Mouse (Mus musculus) ZHBTc4 (cell line): ENCODE results near the gene Krtap24-1.

Experiments used
- DNase-seq: peaks from one replicate; pipeline ENCODE4 v3.0.0-alpha.2; 2011; ENCODE audit warnings: low read depth, low spot score

The Krtap24-1 gene

DNA sequence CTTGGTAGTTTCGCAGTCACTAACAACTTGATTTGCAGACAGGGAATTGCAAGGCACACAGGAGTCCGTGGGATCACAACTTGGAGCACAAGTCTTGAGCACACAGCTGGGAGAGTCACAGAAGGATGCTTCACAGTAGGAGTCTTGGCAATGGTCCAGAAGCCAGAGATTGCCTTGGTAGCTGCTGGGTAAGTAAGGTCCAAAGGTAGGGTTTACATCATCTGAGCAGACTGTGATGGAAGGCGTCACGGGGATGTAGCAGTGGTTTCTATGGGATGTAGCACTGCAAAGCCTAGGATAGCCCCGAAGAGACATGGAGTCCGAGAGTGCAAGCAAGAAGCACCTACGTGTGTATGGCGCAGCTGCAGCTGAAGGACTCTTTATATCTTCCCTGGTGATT lies at the start of gene Krtap24-1:
Gene Krtap24-1 (minus strand): TSS at position 358 of the 400 bp plus-strand sequence.
- DNase-seq = no peak

DNA sequence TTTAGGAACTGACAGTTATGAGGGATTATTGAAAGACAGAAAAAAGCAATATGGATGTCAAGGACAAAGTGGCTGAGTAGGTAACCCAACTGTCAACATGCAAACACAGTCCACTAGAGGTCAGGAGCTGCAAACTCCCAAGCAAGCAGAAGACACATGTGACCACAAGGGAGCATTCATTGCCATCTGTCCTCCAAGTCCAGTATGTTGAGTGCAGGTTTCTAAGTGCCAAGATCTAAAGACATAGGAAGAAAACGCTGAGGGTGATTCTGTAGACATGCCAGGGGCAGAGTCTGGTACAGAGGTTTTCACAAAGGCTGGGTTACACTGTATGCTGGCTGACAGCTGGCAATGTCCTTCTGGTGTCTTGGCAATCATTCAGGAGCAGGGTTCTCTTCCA lies 45.3 kb upstream of the Krtap24-1 start:
- no peak for DNase-seq

DNA sequence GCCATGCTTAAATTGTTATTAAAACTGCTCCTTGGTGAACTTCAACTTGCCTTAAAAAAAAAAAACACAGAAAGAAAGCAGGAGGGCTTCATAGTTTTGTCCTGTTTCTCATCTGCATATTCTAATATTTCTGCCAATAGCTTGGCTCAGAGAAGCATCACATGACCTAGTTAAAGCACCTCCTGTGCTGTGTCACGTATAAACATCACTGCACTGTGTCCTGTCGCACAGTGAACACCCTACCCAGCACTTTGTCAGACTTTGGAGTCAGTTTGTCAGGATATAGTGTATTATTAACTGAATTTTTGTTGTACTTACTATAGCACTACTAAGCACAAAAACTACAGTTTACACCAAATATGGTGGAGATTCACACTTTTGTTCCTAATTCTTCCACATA lies 39.9 kb upstream of the Krtap24-1 start:
- DNase-seq = no peak

- no peak for DNase-seq
Measured at GRCm38 (mm10) chr16:88651082-88651481, 39.0 kb upstream of the Krtap24-1 start.

DNA sequence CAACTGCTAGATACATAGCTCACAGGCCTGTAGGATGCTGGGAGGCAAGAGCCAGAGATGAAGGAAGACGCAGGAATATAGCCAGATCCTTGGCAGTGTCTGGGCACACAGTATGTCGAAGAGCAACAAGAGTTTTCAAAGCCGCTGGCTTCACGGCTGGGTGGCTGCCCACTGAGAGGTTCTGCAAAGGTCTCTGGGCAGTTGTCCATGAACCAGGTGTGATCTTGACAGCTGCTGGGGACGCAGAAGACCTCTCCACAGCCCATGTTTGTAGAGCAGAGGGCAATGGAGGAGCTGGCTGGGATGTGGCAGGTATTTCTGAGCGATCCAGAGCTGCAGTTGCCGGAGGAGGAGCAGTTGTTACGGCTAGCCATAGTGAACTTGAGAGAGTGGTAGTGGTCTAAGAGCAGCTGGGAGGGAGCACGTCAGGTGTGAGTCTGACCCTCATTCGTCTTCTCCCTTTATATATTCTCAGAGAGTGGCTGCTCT lies 35.3 kb upstream of the Krtap24-1 start, which contains the start of gene Krtap26-1:
Gene Krtap26-1 (minus strand): TSS at position 439 of the 489 bp plus-strand sequence.
- no peak for DNase-seq

GRCm38 (mm10) chr16:88646366-88647111 lies 34.5 kb upstream of the Krtap24-1 start:
- no peak for DNase-seq

DNA sequence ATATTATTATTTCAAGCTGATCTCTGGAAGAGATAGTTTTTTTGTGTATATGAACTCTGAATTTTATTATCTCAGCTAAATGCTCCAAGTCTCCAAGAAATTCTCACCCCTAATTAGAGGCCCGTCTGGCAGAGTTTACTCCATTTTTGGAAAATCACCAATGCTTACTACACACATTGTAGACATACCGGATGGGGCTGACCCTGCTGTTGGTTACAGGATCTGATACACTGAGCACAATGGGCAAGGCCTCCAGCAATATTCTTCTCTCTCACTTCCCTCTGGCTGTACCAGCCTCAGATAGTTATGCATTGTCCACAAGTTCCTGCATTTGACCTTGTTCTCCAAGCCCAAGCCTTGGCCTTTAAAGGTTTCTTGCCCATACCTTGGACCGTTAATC lies 28.0 kb upstream of the Krtap24-1 start:
- DNase-seq = no peak

DNA sequence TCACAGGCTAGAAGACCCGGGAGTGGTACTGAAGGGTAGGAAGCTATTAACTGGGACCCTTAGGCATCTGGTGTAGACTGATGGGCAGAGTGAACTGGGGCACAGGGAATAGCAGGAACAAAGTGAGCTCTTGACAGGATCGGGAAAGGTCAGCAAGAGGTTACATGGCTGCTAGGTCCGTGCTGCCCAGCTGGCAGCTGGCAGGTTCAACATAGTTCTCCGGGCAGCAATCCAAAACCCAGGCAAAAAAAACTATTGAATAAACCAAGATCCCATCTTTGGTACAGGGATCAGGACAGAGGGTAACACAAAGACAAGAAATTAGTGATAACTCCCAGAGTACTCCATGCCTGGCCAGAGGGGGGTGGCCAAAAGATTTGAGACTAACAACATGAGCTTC lies 23.1 kb upstream of the Krtap24-1 start:
- no peak for DNase-seq

- DNase-seq = peak; percentile 10
Measured at GRCm38 (mm10) chr16:88631474-88631873, 19.4 kb upstream of the Krtap24-1 start.

GRCm38 (mm10) chr16:88627566-88627965 lies 15.5 kb upstream of the Krtap24-1 start, which contains the start of gene 2310079G19Rik:
Gene 2310079G19Rik, minus strand, starts transcription at chr16:88627666.
- no peak for DNase-seq

- no peak for DNase-seq
Measured at GRCm38 (mm10) chr16:88612712-88613111, 633 bp upstream of the Krtap24-1 start.

DNA sequence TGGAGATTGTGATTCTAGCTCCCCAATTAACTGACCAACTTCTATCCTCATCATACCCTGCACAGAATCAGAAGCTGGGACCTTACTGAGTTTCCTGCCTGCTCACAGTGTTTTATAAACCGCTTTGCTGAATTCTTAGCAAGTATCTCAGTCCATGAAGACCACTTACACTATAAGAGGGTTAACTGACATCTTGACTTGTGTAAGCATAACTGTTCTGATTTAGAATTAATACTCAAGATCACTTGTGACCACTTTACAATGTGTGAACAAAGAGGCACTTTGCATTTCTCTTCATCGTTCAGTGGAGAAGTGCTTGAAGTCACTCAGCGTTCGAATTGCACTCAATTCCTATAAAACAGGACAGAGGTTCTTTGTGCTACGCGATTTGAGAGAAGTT lies 7.5 kb downstream of the Krtap24-1 start:
- no peak for DNase-seq

GRCm38 (mm10) chr16:88602464-88602863 lies 9.6 kb downstream of the Krtap24-1 start:
- no peak for DNase-seq

- DNase-seq = no peak
Measured at GRCm38 (mm10) chr16:88600303-88600702, 11.8 kb downstream of the Krtap24-1 start.

- no peak for DNase-seq
Measured at GRCm38 (mm10) chr16:88599504-88600237, 12.4 kb downstream of the Krtap24-1 start.

DNA sequence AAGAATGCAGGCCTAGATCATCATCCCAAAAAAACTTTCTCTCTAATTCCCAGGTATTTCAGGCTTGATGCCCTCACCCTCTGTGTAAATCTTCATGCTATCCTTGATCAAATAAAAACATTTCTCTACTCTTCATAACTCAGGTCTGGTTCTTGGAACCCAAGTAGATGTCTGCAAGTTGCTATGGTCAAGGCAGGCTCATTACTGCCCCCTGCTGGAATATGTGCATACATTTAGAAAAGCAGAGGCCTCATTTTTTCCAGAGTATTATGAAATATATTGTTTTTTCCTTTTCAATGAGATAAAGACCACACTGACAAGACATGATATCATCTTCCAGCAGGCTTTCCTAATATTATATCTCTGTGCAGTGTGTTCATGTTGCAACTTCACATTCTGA lies 19.3 kb downstream of the Krtap24-1 start:
- DNase-seq = peak; percentile 35

GRCm38 (mm10) chr16:88583338-88583737 lies 28.7 kb downstream of the Krtap24-1 start:
- DNase-seq = no peak

- DNase-seq = no peak
Measured at GRCm38 (mm10) chr16:88575885-88576679, 36.0 kb downstream of the Krtap24-1 start.

DNA sequence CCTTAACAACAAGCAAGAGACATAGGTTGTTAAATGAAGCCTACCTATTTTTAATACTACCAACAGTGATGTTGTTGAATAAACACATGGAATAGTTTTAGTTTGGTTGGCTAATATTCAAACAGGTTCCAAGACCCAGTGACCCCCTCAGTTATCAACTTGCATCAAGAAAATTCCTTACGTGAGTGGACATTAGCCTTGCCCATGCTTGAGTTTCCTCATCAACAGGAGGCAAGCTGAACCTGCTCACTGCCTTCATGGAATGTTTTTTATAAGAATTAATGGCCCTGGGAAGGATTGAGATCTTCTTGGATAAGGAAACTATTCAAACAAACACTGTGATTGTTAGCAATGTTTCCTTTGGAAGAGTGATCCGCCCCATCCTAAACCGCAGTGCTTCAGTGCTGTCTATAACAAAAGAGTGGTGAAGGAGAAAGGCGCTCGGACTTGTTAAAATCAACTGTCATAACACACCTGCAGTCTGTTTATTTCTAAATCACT lies 39.1 kb downstream of the Krtap24-1 start:
- DNase-seq = no peak

- no peak for DNase-seq
Measured at GRCm38 (mm10) chr16:88570136-88570535, 41.9 kb downstream of the Krtap24-1 start.

DNA sequence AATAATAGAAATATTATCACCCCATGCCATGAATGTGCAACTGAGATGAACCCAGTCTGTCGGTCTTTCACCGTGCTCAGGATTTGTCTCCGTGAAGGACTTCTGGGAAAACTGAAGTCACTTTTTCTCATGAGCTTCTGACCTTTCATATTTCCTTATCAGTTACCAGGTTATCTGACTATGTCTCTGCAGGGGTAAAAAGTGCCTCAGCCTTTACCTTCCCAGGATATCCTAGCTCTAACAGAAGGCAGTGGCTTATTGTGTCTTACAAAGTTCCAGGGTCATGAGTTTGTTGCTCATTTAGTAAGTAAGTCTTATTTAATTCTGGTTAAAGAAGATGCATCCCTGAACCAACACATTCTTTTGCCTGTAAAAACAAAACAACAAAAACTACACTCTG lies 42.3 kb downstream of the Krtap24-1 start:
- DNase-seq = no peak

DNA sequence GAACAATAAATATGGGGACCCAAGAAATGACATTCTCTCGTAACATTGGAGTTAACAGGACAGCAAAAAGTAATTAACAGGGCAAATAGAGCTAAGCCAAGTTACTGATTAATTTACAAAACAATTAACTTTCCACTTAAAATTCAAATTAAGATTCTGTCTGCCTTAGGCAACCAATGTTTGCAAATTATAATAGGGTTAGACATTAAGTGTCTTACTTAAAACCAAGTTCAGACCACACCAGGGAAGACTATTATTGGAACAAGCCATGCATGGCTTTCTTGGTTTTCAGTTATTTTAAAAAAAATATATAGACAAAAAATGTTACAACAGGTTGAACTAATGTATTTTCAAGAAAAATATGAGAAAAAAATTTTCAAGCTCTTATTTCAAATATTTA lies 43.0 kb downstream of the Krtap24-1 start:
- DNase-seq = no peak
